Mouse (Mus musculus): Measurements from ENCODE around the gene Foxd2.

Gene Foxd2

DNA sequence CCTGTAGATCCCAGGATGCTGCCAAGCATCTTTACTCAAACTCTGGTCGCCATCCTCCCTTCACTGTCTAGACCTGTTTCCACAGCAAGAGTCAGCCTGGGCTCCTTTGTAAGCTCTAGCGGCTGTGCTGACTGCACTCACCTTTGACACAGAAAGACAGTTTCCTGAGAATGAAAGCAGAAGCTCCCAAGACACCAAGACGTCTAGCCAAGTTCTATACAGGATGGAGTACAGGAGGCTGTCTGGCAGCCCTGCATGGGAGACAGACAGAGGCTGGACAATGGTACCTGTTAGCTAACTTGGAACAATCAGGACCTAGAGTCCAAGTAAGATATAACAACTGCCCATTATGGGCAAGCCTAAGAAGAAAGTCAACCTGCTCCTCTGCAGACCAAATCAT is 8.8 kb downstream of the Foxd2 start:
- in situ Hi-C loops (cut with MboI; ENCODE audit: low pct_unique_long_range_greater_than_20kb in 1 of 2, low sequenced_read_pairs in 2 of 2, unreplicated experiment in 1 of 2), result loop anchor here in 1 of 2 experiments (10.0 to 25.0 kb wide), 3 partner anchors 55 to 1037 kb away; partner anchors contain the start of genes Dmbx1 and Trabd2b

DNA sequence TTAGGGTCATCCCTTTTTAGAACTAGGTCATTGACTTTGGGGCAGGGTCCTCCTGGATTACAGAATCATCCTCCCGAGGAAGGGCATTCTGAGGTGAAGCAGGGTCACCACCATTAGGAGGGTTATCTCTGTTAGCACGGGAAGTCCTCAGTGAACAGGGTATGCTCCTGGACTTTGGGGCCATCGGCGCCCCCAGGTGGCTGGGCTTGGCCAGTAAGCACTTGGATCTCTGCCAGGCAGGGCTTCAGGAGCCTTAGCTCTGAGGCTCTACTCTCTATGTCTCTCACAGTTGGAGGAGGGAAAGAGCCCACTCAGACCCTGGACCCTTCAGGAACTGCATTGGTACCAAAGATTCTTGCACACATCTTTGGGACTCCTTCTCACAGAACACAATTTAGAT is 10.8 kb downstream of the Foxd2 start:
- in situ Hi-C loops (cut with MboI; ENCODE audit: low pct_unique_long_range_greater_than_20kb in 1 of 2, low sequenced_read_pairs in 2 of 2, unreplicated experiment in 1 of 2), result loop anchor here in 1 of 2 experiments (10.0 kb wide), 1 partner anchor 53 kb away; no protein-coding TSS in a partner anchor

GRCm38 (mm10) chr4:114882232-114882631 is 26.4 kb downstream of the Foxd2 start:
- in situ Hi-C loops (cut with MboI; ENCODE audit: low pct_unique_long_range_greater_than_20kb in 1 of 2, low sequenced_read_pairs in 2 of 2, unreplicated experiment in 1 of 2), result no loop called here

- in situ Hi-C loops (cut with MboI; ENCODE audit: low pct_unique_long_range_greater_than_20kb in 1 of 2, low sequenced_read_pairs in 2 of 2, unreplicated experiment in 1 of 2), result no loop called here
Observed at GRCm38 (mm10) chr4:114876441-114876972, 32.2 kb downstream of the Foxd2 start.

DNA sequence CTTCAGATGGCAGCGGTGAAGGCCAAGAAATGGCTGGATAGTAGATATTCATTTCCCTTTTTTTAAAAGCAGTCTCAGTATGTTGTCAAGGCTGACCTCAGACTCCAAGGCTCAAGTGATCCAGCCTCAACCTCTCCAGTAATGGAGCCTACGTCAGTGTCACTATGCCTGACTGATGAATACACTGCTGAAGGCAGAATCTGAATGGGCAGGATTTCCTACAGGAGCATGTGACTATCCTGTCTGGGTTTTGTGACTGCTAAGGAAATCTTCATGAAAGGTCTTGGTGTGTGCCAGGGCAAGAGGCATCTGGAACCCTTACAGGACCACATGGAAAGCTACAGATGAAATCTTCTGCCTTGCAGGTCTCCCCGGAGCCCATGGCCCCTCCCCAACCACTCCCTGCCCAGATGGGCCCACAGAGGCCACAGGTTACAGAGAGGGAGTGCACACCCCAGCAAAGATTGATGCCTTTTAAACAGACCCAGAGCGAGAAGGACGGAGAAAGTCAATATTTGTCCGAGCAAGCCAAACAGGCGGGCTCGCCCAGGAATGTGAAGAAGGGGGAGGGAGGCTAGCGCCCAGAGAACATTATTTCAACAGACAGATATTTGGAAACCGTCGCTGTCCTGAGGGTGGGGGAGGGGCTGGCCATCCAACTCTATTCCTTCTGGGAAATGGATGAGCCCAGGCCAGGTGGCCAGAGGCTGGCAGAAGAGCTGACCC is 38.7 kb downstream of the Foxd2 start:
- in situ Hi-C loops (cut with MboI; ENCODE audit: low pct_unique_long_range_greater_than_20kb in 1 of 2, low sequenced_read_pairs in 2 of 2, unreplicated experiment in 1 of 2), result no loop called here

GRCm38 (mm10) chr4:114863166-114863565 is 45.5 kb downstream of the Foxd2 start:
- in situ Hi-C loops (cut with MboI; ENCODE audit: low pct_unique_long_range_greater_than_20kb in 1 of 2, low sequenced_read_pairs in 2 of 2, unreplicated experiment in 1 of 2), result no loop called here

- in situ Hi-C loops (cut with MboI; ENCODE audit: low pct_unique_long_range_greater_than_20kb in 1 of 2, low sequenced_read_pairs in 2 of 2, unreplicated experiment in 1 of 2), result no loop called here
Observed at GRCm38 (mm10) chr4:114858426-114858825, 50.2 kb downstream of the Foxd2 start.
